Mouse (Mus musculus) heart, embryonic 16.5 days (tissue): ENCODE measurements around the gene Rsph14. TPM values are rescaled to one million over a fixed set of nuclear protein-coding genes. Genes with fewer than 3 reads are reported as not detected.
A peak's percentile ranks its signal among the peaks of the same experiment; 100 is the strongest.
"Not testable (repeated sequence)": the region's sequence is repeated elsewhere in the genome, so short reads cannot be mapped to it uniquely, and the experiment has no call there.

Experiments used
- ATAC-seq: fragments of 200-750 bp; cut with Nextera tagmentation; replicated peaks from 2 replicates; pipeline ENCODE4 v1.8.0; 2017; ENCODE audit warnings: moderate number of reproducible peaks; ENCODE audit not compliant: insufficient read depth, low FRiP score; ENCODE audit errors: extremely low read depth
- H3K27ac ChIP-seq: fragments of 300-500 bp; sonication (generic); 2 replicates; pipeline ENCODE4 v1.5.1; 2014; ENCODE audit warnings: mild to moderate bottlenecking, low read length, control low read depth, moderate library complexity
- H3K27me3 ChIP-seq: fragments of 300-500 bp; sonication (generic); 2 replicates; pipeline ENCODE4 v1.6.1; 2014; ENCODE audit warnings: low read length, mixed read lengths; ENCODE audit not compliant: control insufficient read depth, insufficient read depth
- H3K36me3 ChIP-seq: fragments of 300-500 bp; sonication (generic); 2 replicates; pipeline ENCODE4 v1.6.1; 2014; ENCODE audit not compliant: control insufficient read depth, insufficient read depth
- H3K4me1 ChIP-seq: fragments of 300-500 bp; sonication (generic); 2 replicates; pipeline ENCODE4 v1.6.1; 2014; ENCODE audit warnings: low read length, mixed read lengths; ENCODE audit not compliant: control insufficient read depth, insufficient read depth
- H3K4me2 ChIP-seq: fragments of 300-500 bp; sonication (generic); 2 replicates; pipeline ENCODE4 v1.6.1; 2014; ENCODE audit warnings: low read depth, mild to moderate bottlenecking, control low read depth, low read length
- H3K4me3 ChIP-seq: fragments of 300-500 bp; sonication (generic); 2 replicates; pipeline ENCODE4 v1.5.1; 2014; ENCODE audit warnings: mild to moderate bottlenecking, control low read depth, low read length
- H3K9ac ChIP-seq: fragments of 300-500 bp; sonication (generic); 2 replicates; pipeline ENCODE4 v1.6.1; 2014; ENCODE audit warnings: low read length, control low read depth
- H3K9me3 ChIP-seq: fragments of 300-500 bp; sonication (generic); replicated peaks from 2 replicates; pipeline ENCODE4 v1.6.1; 2016; ENCODE audit warnings: low read length; ENCODE audit not compliant: control insufficient read depth
- WGBS: fragments of 180-500 bp; shearing (Covaris S2); extraction: QIAGEN DNeasy Blood & Tissue Kit; methylation state at CpG from one replicate; pipeline ENCODE4 v1.1.7; 2014; 5-methylcytosine and 5-hydroxymethylcytosine counted together
- polyA plus RNA-seq: library from polyadenylated mRNA; unstranded; fragments of >200 nt; fragmentation: Nextera tagmentation; extraction: Ambion mirVana; gene quantifications from 2 replicates; pipeline ENCODE4 v1.2.1, GENCODE M21; 2015

The Rsph14 gene
- polyA plus RNA-seq, 1 experiment from 2014 or later, result 0.37 TPM

DNA sequence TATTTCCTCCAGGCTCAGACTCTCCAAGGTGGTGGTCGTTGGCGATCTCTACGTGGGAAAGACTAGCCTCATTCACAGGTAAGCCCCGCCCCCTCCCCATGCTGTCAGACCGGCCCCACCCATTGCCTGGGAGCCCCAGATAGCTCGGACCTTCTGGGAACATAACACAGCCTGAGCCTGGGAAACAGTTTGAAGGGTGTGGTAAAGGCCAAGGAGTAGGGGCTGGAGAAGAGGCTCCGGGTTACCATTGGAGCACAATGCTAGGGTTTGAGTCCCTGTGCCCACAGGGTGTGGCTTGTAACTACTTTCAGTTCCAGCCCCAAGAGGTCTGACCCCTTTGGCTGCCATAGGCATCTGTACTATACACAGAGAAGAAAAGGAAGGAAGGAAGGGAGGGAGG, 12.1 kb upstream of the Rsph14 start:
- H3K36me3 ChIP-seq, result no peaks in the 10 kb centered on the region
- H3K4me3 ChIP-seq, result no peak overlapping the region
- 34% methylated on average over 7 of the region's 7 CpGs for WGBS
- no peaks in the 10 kb centered on the region; the same call in 1 of the 2 replicates for H3K27me3 ChIP-seq
- H3K9me3 ChIP-seq, result no peaks in the 10 kb centered on the region
- H3K4me1 ChIP-seq, result no peaks in the 10 kb centered on the region
- H3K9ac ChIP-seq, result no peak overlapping the region
- no peak for ATAC-seq
- no peak overlapping the region for H3K4me2 ChIP-seq
- H3K27ac ChIP-seq, result no peak overlapping the region

DNA sequence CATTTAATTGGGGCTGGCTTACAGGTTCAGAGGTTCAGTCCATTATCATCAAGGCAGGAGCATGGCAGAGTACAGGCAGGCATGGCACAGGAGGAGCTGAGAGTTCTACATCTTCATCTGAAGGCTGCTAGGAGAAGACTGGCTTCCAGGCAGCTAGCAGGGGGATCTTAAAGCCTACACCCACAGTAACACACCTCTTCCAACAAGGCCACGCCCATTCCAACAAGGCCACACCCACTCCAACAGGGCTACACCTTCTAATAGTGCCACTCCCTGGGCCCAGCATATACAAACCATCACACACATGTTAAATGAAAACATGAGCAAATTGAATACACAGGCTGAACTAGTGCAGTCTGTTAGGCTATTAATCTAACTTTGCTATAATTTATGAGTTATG, 9.7 kb upstream of the Rsph14 start:
- H3K36me3 ChIP-seq, H3K27me3 ChIP-seq, ATAC-seq, H3K9me3 ChIP-seq, H3K4me3 ChIP-seq, H3K4me1 ChIP-seq, H3K9ac ChIP-seq, H3K4me2 ChIP-seq, H3K27ac ChIP-seq: not testable (repeated sequence)
- WGBS, result 13% methylated on average over 1 of the region's 1 CpGs

DNA sequence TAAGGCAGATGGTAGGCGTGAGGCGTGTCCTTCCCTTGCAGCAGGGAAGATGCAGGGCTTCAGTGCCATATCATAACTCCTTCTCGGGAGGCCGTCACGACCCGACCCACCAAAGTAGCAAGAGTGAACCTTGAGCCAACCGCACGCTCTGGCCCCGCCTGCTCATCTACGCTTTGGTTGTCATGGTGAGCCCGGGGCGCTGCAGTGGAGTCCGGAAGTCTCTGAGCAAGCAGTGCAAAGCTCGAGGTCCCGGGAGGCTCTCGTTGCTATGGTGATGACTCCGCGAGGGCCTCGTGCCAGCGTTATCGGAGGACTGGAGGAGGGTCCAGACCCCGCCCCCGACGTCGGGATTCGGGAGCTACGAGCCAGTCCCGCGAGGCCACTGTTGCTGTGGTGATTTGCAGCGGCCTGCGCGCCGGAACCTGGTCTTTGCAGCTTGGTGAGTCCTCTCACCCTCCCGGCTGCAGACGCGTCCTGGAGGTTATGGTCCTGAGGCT, 4.5 kb upstream of the Rsph14 start, which contains the start of gene Rab36:
Gene Rab36, plus strand, starts transcription at position 176 of the 497 bp plus-strand sequence.
- WGBS, result 1% methylated on average over 36 of the region's 36 CpGs
- Histone ChIP-seq H3K4me1 (peaks cover 2% of the 10 kb centered on the region), H3K36me3 (no peaks in the 10 kb centered on the region), H3K27me3 (no peaks in the 10 kb centered on the region), H3K27ac (no peak within 1 kb of the TSS), H3K4me3 (peak within 1 kb of the TSS; percentile 50), H3K9me3 (no peaks in the 10 kb centered on the region), H3K9ac (peak within 1 kb of the TSS; percentile 67), H3K4me2 (peak within 1 kb of the TSS; percentile 65)
- peak; percentile 93 for ATAC-seq

DNA sequence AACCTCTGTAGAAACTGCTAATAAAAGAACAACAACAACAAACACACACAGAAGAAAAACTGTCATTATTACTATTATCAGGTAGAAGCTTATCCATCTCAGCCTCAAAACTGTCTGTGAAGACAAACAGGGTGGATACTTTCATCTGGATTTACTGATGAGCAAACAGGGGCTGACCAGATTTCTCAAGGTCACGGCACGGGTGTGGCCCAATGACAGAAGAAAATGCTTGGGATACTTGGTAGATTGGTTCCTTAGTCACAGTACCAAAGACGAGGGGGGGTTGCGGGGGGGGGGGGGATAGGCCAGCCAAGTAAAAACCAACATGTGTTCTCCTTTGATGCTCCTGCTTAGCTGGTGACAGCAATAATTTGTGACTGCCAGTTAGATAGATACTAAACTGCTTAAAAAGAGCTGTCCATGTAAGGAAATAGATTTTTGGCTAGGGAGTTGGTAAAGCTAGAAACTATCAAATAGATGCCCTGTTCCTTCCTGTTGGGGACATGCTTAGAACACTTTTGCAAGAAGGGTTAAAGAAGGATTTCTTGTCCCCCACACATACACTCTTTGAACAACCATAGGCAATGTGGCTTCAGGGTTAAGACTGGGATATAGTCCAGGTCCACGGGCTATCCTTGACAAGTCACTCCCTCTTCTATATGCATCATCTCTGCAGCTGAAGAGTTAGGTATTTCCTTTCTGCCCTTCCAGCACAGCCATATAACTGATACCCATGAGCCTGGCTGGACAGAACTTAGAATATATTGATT, 856 bp downstream of the Rsph14 start:
- no peaks in the 10 kb centered on the region for H3K36me3 ChIP-seq
- H3K27me3 ChIP-seq, result 0 out of 2 replicates have a peak, but pooled peaks cover 3% of the 10 kb centered on the region
- H3K9me3 ChIP-seq, result no peaks in the 10 kb centered on the region
- WGBS, result 59% methylated on average over 5 of the region's 5 CpGs
- no peak overlapping the region for H3K4me2 ChIP-seq
- no peak for ATAC-seq
- no peak overlapping the region for H3K4me3 ChIP-seq
- peaks cover 2% of the 10 kb centered on the region for H3K4me1 ChIP-seq
- H3K27ac ChIP-seq, result no peak overlapping the region
- no peak overlapping the region for H3K9ac ChIP-seq

DNA sequence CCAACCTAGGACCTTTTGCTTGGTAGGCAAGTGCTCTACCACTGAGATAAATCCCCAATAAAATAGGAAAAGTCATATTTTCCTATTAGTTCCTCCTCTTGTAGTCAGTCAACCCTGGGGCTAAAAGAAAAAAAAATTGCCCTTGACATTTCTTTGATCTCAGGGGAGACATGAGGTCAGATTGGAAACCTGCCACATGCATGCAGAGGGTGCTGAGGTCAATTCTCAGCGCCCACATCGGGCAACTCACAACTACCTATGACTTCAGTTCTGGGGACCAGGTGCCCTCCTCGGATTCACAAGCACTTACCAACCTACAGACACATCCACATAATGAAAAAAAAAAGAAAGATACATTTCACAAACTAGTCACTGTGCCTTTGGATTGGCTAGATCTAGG, 2.2 kb downstream of the Rsph14 start:
- no peak for ATAC-seq

DNA sequence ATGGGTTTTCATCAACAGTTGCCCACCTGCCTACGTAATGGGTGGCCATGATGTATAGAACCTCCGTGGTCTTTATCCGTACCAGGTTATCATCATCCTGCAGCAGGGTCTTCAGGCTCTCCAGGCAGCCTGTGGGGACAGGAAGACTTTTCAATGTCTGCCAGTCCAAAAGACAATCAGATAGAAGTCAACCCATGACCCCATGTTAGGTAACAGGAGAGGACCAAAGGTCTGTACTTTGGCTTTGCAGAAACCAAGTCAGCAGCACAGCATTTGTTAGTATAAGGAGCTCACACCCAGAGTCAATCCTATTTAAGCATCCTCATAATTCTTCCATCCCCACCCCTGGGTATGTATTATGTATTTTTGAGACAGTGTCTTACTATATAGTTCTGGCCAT, 2.7 kb downstream of the Rsph14 start:
- WGBS, result 98% methylated on average over 3 of the region's 3 CpGs
- ATAC-seq, result no peak

More for the DNA sequence above, 2.2 kb downstream of the Rsph14 start:
- Histone ChIP-seq H3K36me3 (no peaks in the 10 kb centered on the region), H3K4me3 (no peak overlapping the region), H3K9me3 (no peaks in the 10 kb centered on the region), H3K27ac (no peak overlapping the region), H3K9ac (no peak overlapping the region), H3K4me2 (no peak overlapping the region), H3K27me3 (0 out of 2 replicates have a peak, but pooled peaks cover 3% of the 10 kb centered on the region), H3K4me1 (peaks cover 2% of the 10 kb centered on the region)
- 72% methylated on average over 3 of the region's 3 CpGs for WGBS

DNA sequence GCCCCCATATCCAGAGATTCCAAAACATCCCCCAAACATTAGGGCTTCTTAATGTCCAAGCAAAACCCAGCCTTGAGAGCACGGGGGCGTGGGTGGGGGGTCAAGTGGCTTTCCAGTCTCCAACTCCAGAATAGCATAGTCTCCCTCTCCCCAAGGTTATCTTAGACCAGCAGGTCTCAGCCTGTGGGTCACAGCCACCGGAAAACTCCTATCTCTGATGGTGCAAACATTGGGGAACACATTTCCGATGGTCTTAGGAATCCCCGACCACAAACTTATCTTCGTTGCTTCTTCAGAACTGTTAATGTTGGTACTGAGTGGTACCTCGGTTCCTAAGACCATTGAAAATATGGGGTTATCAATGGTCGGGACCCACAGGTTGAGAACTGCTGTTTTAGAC, 3.6 kb downstream of the Rsph14 start:
- H3K4me2 ChIP-seq, result no peak overlapping the region
- WGBS, result 72% methylated on average over 8 of the region's 8 CpGs
- 0 out of 2 replicates have a peak, but pooled peaks cover 3% of the 10 kb centered on the region for H3K27me3 ChIP-seq
- H3K4me1 ChIP-seq, result peaks cover 2% of the 10 kb centered on the region
- no peaks in the 10 kb centered on the region for H3K9me3 ChIP-seq
- no peak overlapping the region for H3K4me3 ChIP-seq
- H3K27ac ChIP-seq, result no peak overlapping the region
- no peaks in the 10 kb centered on the region for H3K36me3 ChIP-seq
- no peak overlapping the region for H3K9ac ChIP-seq
- ATAC-seq, result no peak

More for the DNA sequence above, 2.7 kb downstream of the Rsph14 start:
- Histone ChIP-seq H3K4me2 (no peak overlapping the region), H3K9ac (no peak overlapping the region), H3K27ac (no peak overlapping the region), H3K27me3 (0 out of 2 replicates have a peak, but pooled peaks cover 3% of the 10 kb centered on the region), H3K36me3 (no peaks in the 10 kb centered on the region), H3K4me1 (peaks cover 2% of the 10 kb centered on the region), H3K4me3 (no peak overlapping the region), H3K9me3 (no peaks in the 10 kb centered on the region)

DNA sequence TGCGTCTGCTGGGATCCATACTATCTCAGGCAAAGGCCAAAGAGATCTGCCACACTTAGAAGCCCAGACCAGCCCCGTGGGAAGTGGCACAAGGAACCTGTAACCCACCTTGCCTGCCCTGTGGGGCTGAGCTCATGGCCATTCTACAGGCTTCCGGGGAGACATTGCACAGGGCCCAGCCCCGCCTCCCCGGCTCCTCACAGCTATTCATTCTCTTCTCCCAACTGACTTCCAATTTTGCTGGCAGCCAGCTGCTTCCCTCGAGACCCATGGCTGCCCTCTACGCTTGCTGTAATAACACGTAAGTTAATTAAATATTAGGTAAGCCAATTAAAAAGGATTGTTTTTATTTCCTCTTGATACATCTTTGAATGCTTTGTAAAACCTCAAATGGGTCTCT, 5.9 kb downstream of the Rsph14 start:
- peaks cover 3% of the 10 kb centered on the region; the same call in 1 of the 2 replicates for H3K27me3 ChIP-seq
- no peak overlapping the region for H3K4me2 ChIP-seq
- ATAC-seq, result no peak
- WGBS, result 69% methylated on average over 8 of the region's 8 CpGs
- no peaks in the 10 kb centered on the region for H3K4me1 ChIP-seq
- no peak overlapping the region for H3K9ac ChIP-seq
- H3K36me3 ChIP-seq, result no peaks in the 10 kb centered on the region
- H3K4me3 ChIP-seq, result no peak overlapping the region
- no peak overlapping the region for H3K27ac ChIP-seq
- peaks cover 5% of the 10 kb centered on the region for H3K9me3 ChIP-seq

DNA sequence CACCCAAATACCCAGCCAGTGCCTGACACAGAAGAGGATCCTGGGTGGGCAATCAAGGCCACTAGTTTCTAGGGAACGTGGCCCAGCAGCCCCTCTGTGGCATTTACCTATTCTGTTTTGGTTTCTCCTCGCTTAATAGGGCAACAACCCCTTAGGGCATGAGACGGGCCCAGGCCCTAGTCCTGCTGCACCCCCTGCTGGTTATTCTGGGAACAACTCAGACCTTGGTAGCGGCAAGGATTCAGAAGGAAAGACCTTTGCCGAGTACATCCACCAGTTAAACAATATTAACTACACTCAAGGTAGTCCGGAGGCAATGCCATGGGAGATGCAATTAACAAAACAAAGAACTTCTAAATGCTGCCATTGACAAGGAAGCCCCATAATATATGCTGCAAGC, 11.2 kb downstream of the Rsph14 start:
- H3K9me3 ChIP-seq, result peaks cover 5% of the 10 kb centered on the region
- no peak overlapping the region for H3K4me3 ChIP-seq
- H3K9ac ChIP-seq, result no peak overlapping the region
- no peaks in the 10 kb centered on the region for H3K36me3 ChIP-seq
- WGBS, result 9% methylated on average over 6 of the region's 6 CpGs
- H3K27me3 ChIP-seq, result peaks cover 6% of the 10 kb centered on the region
- no peaks in the 10 kb centered on the region for H3K4me1 ChIP-seq
- no peak for ATAC-seq
- no peak overlapping the region for H3K27ac ChIP-seq
- H3K4me2 ChIP-seq, result no peak overlapping the region
